Mouse (Mus musculus) ES-E14 (cell line): ENCODE measurements around the gene Zbtb22. TPM values are rescaled to one million over a fixed set of nuclear protein-coding genes. Genes with fewer than 3 reads are reported as not detected.

Experiments used
- DNase-seq: peaks from one replicate; pipeline ENCODE4 v3.0.0-alpha.2; 2013; ENCODE audit warnings: low read depth, low spot score
- H3K27ac ChIP-seq: 2 replicates; pipeline ENCODE4 v1.5.1; 2012; ENCODE audit warnings: low read depth, mild to moderate bottlenecking, low read length, moderate library complexity, mixed read lengths; ENCODE audit not compliant: poor library complexity, insufficient read depth, severe bottlenecking
- H3K36me3 ChIP-seq: 2 replicates; pipeline ENCODE4 v1.6.1; 2012; ENCODE audit warnings: mild to moderate bottlenecking, low read length, moderate library complexity, mixed read lengths; ENCODE audit not compliant: control insufficient read depth, poor library complexity, insufficient read depth, severe bottlenecking
- H3K4me1 ChIP-seq, 2 experiments: fragments of 150-350 bp in 1 of 2; sonication (generic) in 1 of 2; 2 replicates each; pipeline ENCODE4 v1.6.1; 2012; ENCODE audit warnings: low read length in 2 of 2, mild to moderate bottlenecking in 1 of 2, mixed read lengths in 1 of 2; ENCODE audit not compliant: control insufficient read depth in 2 of 2, insufficient read depth in 2 of 2, poor library complexity in 1 of 2
- H3K4me3 ChIP-seq, 2 experiments: fragments of 150-350 bp in 1 of 2; sonication (generic) in 1 of 2; 2 replicates each; pipeline ENCODE4 v1.5.1; 2012; ENCODE audit warnings: low read length in 2 of 2, low read depth in 1 of 2, mild to moderate bottlenecking in 1 of 2, mixed read lengths in 1 of 2; ENCODE audit not compliant: insufficient read depth in 1 of 2, poor library complexity in 1 of 2, severe bottlenecking in 1 of 2
- H3K9ac ChIP-seq: 2 replicates; pipeline ENCODE4 v1.6.1; 2012; ENCODE audit warnings: low read depth, mild to moderate bottlenecking, low read length, mixed read lengths; ENCODE audit not compliant: poor library complexity, insufficient read depth, severe bottlenecking
- H3K9me3 ChIP-seq: fragments of 150-350 bp; sonication (generic); 2 replicates; pipeline ENCODE4 v1.6.1; 2012; ENCODE audit warnings: low read depth, mild to moderate bottlenecking, low read length; ENCODE audit not compliant: control insufficient read depth, insufficient read depth
- CHD2 ChIP-seq: IDR thresholded peaks from 2 replicates; pipeline ENCODE4 v1.6.1; 2014; ENCODE audit warnings: mild to moderate bottlenecking, low read depth, low read length, inconsistent platforms
- HCFC1 ChIP-seq: IDR thresholded peaks from 2 replicates; pipeline ENCODE4 v1.6.1; 2012; ENCODE audit warnings: low read length, inconsistent platforms, borderline replicate concordance; ENCODE audit not compliant: insufficient read depth
- MAFK ChIP-seq: IDR thresholded peaks from 2 replicates; pipeline ENCODE4 v1.6.1; 2014; ENCODE audit warnings: mild to moderate bottlenecking, low read depth, low read length, inconsistent platforms; ENCODE audit not compliant: insufficient read depth
- ZC3H11A ChIP-seq: IDR thresholded peaks from 2 replicates; pipeline ENCODE4 v1.6.1; 2012; ENCODE audit warnings: low read depth, mild to moderate bottlenecking, inconsistent platforms, low read length, borderline replicate concordance
- ZNF384 ChIP-seq: IDR thresholded peaks from 2 replicates; pipeline ENCODE4 v1.6.1; 2012; ENCODE audit warnings: low read depth, low read length, inconsistent platforms
- in situ Hi-C, 2 experiments: fragments of 600-800 bp; cut with MboI; formaldehyde crosslinking; loops; one replicate each; pipeline ENCODE4 v1.15.1; 2025; ENCODE audit warnings: low sequenced_read_pairs in 2 of 2, inconsistent platforms in 1 of 2; ENCODE audit not compliant: unreplicated experiment in 2 of 2
- total RNA-seq: library from RNA; depleted of rRNA; stranded (reverse); fragments of 300-350 nt; gene quantifications from 2 replicates; pipeline ENCODE4 v1.2.3, GENCODE M21; 2012

Zbtb22 gene
- total RNA-seq, 1 experiment = 32.8 TPM

GRCm38 (mm10) chr17:33957493-33957892 is 41.8 kb downstream of the Zbtb22 start:
- peaks cover 0 to 1% of the 10 kb centered on the region in 2 experiments; a peak in 1 of 4 replicates for H3K4me1 ChIP-seq
- no peak for TF ChIP-seq ZNF384
- TF ChIP-seq MAFK = no peak
- no peak for TF ChIP-seq ZC3H11A
- no peak for TF ChIP-seq HCFC1
- TF ChIP-seq CHD2 = no peak
- in situ Hi-C loops = no loop called here
- no peak for DNase-seq
- peaks cover 49% of the 10 kb centered on the region for H3K36me3 ChIP-seq
- H3K4me3 ChIP-seq = no peak overlapping the region
- no peak overlapping the region for H3K27ac ChIP-seq
- no peaks in the 10 kb centered on the region for H3K9me3 ChIP-seq
- H3K9ac ChIP-seq = no peak overlapping the region

GRCm38 (mm10) chr17:33958451-33958850 is 42.7 kb downstream of the Zbtb22 start:
- H3K4me3 ChIP-seq = no peak overlapping the region
- no peaks in the 10 kb centered on the region for H3K9me3 ChIP-seq
- in situ Hi-C loops = no loop called here
- peaks cover 0 to 1% of the 10 kb centered on the region in 2 experiments; a peak in 1 of 4 replicates for H3K4me1 ChIP-seq
- DNase-seq = no peak
- no peak overlapping the region for H3K9ac ChIP-seq
- no peak for TF ChIP-seq HCFC1
- no peak for TF ChIP-seq ZNF384
- TF ChIP-seq CHD2 = no peak
- TF ChIP-seq MAFK = no peak
- TF ChIP-seq ZC3H11A = no peak
- no peak overlapping the region for H3K27ac ChIP-seq
- H3K36me3 ChIP-seq = peaks cover 46% of the 10 kb centered on the region

- Histone ChIP-seq H3K9me3 (no peaks in the 10 kb centered on the region), H3K36me3 (peaks cover 40% of the 10 kb centered on the region), H3K4me1 (peaks cover 0 to under 1% of the 10 kb centered on the region in 2 experiments; a peak in 1 of 4 replicates), H3K4me3 (no peak overlapping the region), H3K27ac (no peak overlapping the region), H3K9ac (no peak overlapping the region)
- in situ Hi-C loops = no loop called here
- no peak for DNase-seq
- TF ChIP-seq ZC3H11A (no peak), HCFC1 (no peak), MAFK (no peak), ZNF384 (no peak), CHD2 (no peak)
Observed at GRCm38 (mm10) chr17:33959135-33959534, 43.4 kb downstream of the Zbtb22 start.

- Histone ChIP-seq H3K4me3 (no peak overlapping the region), H3K9ac (no peak overlapping the region), H3K36me3 (peaks cover 33% of the 10 kb centered on the region), H3K4me1 (no peaks in the 10 kb centered on the region), H3K9me3 (no peaks in the 10 kb centered on the region), H3K27ac (no peak overlapping the region)
- TF ChIP-seq CHD2 = no peak
- no peak for TF ChIP-seq ZNF384
- no peak for TF ChIP-seq MAFK
- in situ Hi-C loops = no loop called here
- DNase-seq = no peak
Observed at GRCm38 (mm10) chr17:33959948-33960347, 44.2 kb downstream of the Zbtb22 start.

- DNase-seq = no peak
- Histone ChIP-seq H3K4me1 (no peaks in the 10 kb centered on the region), H3K4me3 (no peak overlapping the region), H3K36me3 (peaks cover 40% of the 10 kb centered on the region; the same call in 1 of the 2 replicates), H3K9ac (no peak overlapping the region), H3K27ac (no peak overlapping the region), H3K9me3 (no peaks in the 10 kb centered on the region)
- in situ Hi-C loops = no loop called here
- TF ChIP-seq ZNF384 (no peak), MAFK (no peak), ZC3H11A (no peak), CHD2 (no peak), HCFC1 (no peak)
Observed at GRCm38 (mm10) chr17:33962876-33963275, 47.2 kb downstream of the Zbtb22 start.
